Mouse (Mus musculus) forelimb bud, embryonic 11.5 days (tissue): ENCODE results near the gene Hist1h2ae.

Experiments used
- DNase-seq: peaks from one replicate; pipeline ENCODE4 v3.0.0-alpha.2; 2012; ENCODE audit warnings: low read depth, low spot score

Gene Hist1h2ae

DNA sequence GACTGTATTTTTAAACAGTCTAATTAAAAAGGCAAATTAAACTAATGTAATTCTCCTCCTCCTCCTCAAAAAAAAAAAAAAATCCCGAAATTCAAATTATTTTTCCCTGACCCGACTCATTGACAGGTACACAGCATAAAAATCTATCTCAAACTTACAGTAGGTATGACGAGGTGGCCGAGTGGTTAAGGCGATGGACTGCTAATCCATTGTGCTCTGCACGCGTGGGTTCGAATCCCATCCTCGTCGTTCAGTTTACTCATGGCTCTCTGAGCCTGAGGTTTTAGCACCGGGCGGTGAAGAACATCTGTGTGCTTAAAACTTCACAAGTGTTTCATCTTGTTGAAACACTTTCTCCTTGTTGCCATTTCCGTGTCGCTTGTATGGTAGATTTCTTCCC is 49.3 kb downstream of the Hist1h2ae start:
- no peak for DNase-seq
